Mouse (Mus musculus) embryonic facial prominence, embryonic 15.5 days (tissue): Measurements from ENCODE around the gene Clasp2. TPM values are rescaled to one million over a fixed set of nuclear protein-coding genes. Genes with fewer than 3 reads are reported as not detected.
"Not testable (repeated sequence)": the region's sequence is repeated elsewhere in the genome, so short reads cannot be mapped to it uniquely, and the experiment has no call there.

ENCODE experiments used
- ATAC-seq: fragments of 200-750 bp; cut with Nextera tagmentation; 2 replicates; pipeline ENCODE4 v1.8.0; 2017; ENCODE audit warnings: low read depth, moderate TSS enrichment; ENCODE audit not compliant: insufficient number of reproducible peaks, low FRiP score, low TSS enrichment
- H3K27ac ChIP-seq: fragments of 300-500 bp; sonication (generic); replicated peaks from 2 replicates; pipeline ENCODE4 v1.5.1; 2015; ENCODE audit warnings: mild to moderate bottlenecking, inconsistent platforms
- H3K27me3 ChIP-seq: fragments of 300-500 bp; sonication (generic); 2 replicates; pipeline ENCODE4 v1.6.1; 2015; ENCODE audit warnings: inconsistent platforms
- H3K36me3 ChIP-seq: fragments of 300-500 bp; sonication (generic); 2 replicates; pipeline ENCODE4 v1.6.1; 2015; ENCODE audit warnings: mild to moderate bottlenecking, inconsistent platforms
- H3K4me1 ChIP-seq: fragments of 300-500 bp; sonication (generic); 2 replicates; pipeline ENCODE4 v1.6.1; 2015; ENCODE audit warnings: inconsistent platforms
- H3K4me2 ChIP-seq: fragments of 300-500 bp; sonication (generic); replicated peaks from 2 replicates; pipeline ENCODE4 v1.6.1; 2015; ENCODE audit warnings: mild to moderate bottlenecking, inconsistent platforms
- H3K4me3 ChIP-seq: fragments of 300-500 bp; sonication (generic); replicated peaks from 2 replicates; pipeline ENCODE4 v1.5.1; 2015; ENCODE audit warnings: mild to moderate bottlenecking, inconsistent platforms
- H3K9ac ChIP-seq: fragments of 300-500 bp; sonication (generic); 2 replicates; pipeline ENCODE4 v1.6.1; 2015; ENCODE audit warnings: inconsistent platforms
- H3K9me3 ChIP-seq: fragments of 300-500 bp; sonication (generic); replicated peaks from 2 replicates; pipeline ENCODE4 v1.6.1; 2016; ENCODE audit warnings: inconsistent platforms
- WGBS: fragments of 180-500 bp; shearing (Covaris S2); methylation state at CpG from one replicate; pipeline ENCODE4 v1.1.7; 2015; 5-methylcytosine and 5-hydroxymethylcytosine counted together
- polyA plus RNA-seq: library from polyadenylated mRNA; unstranded; fragments of >200 nt; fragmentation: Nextera tagmentation; extraction: Ambion mirVana; gene quantifications from 2 replicates; pipeline ENCODE4 v1.2.1, GENCODE M21; 2015

Gene Clasp2
- polyA plus RNA-seq, 1 experiment from 2014 or later = 22.3 TPM

- WGBS = 92% methylated on average over 10 of the region's 10 CpGs
These were observed 17.2 kb downstream of the Clasp2 start for GRCm38 (mm10) chr9:113758472-113758871.

DNA sequence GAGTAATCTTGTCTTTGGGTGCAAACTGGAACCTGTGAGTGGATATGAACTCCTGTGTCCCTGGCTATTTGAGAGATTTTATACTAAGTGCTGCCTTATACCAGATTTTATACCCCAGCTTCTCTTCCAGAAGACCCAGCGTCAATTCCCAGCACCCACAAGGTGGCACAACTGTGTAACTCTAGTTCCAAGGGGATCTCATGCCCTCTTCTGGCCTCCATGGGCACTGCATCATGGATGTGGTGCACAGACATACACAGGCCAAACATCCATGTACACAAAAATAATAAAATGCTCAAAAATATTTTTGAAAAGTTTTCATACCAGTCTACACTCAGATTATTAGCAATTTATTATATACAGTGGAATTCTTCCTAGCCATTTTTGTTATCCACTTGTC is 18.4 kb downstream of the Clasp2 start:
- Histone ChIP-seq H3K4me1 (no peaks in the 10 kb centered on the region), H3K27ac (no peak overlapping the region), H3K27me3 (no peaks in the 10 kb centered on the region), H3K4me2 (no peak overlapping the region), H3K9ac (no peak overlapping the region), H3K9me3 (no peaks in the 10 kb centered on the region; the same call in 1 of the 2 replicates), H3K4me3 (no peak overlapping the region), H3K36me3 (peaks cover 10% of the 10 kb centered on the region; the same call in 1 of the 2 replicates)
- no peak for ATAC-seq
- WGBS = 100% methylated on average over 1 of the region's 1 CpGs

More at GRCm38 (mm10) chr9:113758472-113758871, 17.2 kb downstream of the Clasp2 start:
- Histone ChIP-seq H3K9ac (no peak overlapping the region), H3K27me3 (no peaks in the 10 kb centered on the region), H3K9me3 (no peaks in the 10 kb centered on the region; the same call in 1 of the 2 replicates), H3K4me1 (no peaks in the 10 kb centered on the region), H3K27ac (no peak overlapping the region), H3K4me2 (no peak overlapping the region), H3K4me3 (no peak overlapping the region), H3K36me3 (peaks cover 10% of the 10 kb centered on the region; the same call in 1 of the 2 replicates)
- no peak for ATAC-seq

- Histone ChIP-seq H3K27me3 (no peaks in the 10 kb centered on the region), H3K4me2 (no peak overlapping the region), H3K9me3 (no peaks in the 10 kb centered on the region; the same call in 1 of the 2 replicates), H3K27ac (no peak overlapping the region), H3K4me1 (no peaks in the 10 kb centered on the region), H3K4me3 (no peak overlapping the region), H3K36me3 (peaks cover 10% of the 10 kb centered on the region; the same call in 1 of the 2 replicates), H3K9ac (no peak overlapping the region)
- ATAC-seq = no peak
- 95% methylated on average over 6 of the region's 6 CpGs for WGBS
These were observed 21.1 kb downstream of the Clasp2 start for GRCm38 (mm10) chr9:113762389-113762788.

DNA sequence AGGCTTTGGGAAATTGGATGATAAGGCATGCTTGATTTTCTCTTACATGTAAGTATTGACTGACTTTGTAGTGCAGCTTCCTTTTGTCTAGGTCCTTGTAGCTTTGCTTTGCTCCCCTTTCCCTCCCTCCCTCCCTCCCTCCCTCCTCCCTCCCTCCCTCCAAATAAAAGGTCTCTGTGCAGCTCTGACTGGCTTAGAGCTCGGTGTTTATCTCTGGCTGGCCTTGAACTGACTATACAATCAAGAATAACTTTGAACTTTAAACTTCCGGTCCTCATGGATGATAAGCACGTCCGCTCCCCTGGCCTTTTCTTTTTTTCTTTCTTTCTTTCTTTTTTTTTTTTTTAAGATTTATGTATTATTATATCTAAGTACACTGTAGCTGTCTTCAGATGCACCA is 21.9 kb downstream of the Clasp2 start:
- Histone ChIP-seq H3K4me3 (no peak overlapping the region), H3K9me3 (no peaks in the 10 kb centered on the region; the same call in 1 of the 2 replicates), H3K36me3 (peaks cover 10% of the 10 kb centered on the region; the same call in 1 of the 2 replicates), H3K27me3 (no peaks in the 10 kb centered on the region), H3K9ac (no peak overlapping the region), H3K4me2 (no peak overlapping the region), H3K27ac (no peak overlapping the region), H3K4me1 (no peaks in the 10 kb centered on the region)
- ATAC-seq = no peak
- WGBS = 84% methylated on average over 4 of the region's 4 CpGs

DNA sequence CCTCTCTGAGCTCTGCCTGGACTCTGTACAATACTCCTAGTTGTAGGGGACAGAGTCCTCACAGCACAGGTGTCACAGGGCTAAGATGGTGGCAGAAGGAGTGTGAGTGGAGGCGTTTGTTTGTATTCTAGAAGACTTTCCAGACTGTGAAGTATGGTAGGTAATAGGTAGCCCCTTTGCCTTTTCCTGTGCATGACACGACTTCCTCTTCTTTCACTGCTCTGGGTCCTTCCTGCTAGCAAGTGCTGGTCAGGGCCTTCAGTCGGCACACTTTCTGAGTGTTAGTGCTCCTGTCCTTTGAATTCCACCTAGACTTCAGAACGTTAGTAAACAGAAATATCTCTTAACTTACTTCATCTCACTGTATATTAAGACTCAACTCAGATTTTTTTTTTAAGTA is 29.4 kb downstream of the Clasp2 start:
- no peaks in the 10 kb centered on the region for H3K9me3 ChIP-seq
- ATAC-seq = no peak
- no peaks in the 10 kb centered on the region for H3K27me3 ChIP-seq
- no peak overlapping the region for H3K27ac ChIP-seq
- WGBS = 74% methylated on average over 4 of the region's 4 CpGs
- no peak overlapping the region for H3K9ac ChIP-seq
- no peak overlapping the region for H3K4me3 ChIP-seq
- no peaks in the 10 kb centered on the region for H3K4me1 ChIP-seq
- H3K4me2 ChIP-seq = no peak overlapping the region
- peaks cover 6% of the 10 kb centered on the region; the same call in 1 of the 2 replicates for H3K36me3 ChIP-seq

GRCm38 (mm10) chr9:113780863-113781262 is 39.6 kb downstream of the Clasp2 start:
- ATAC-seq = no peak
- H3K9ac ChIP-seq = no peak overlapping the region
- no peak overlapping the region for H3K4me2 ChIP-seq
- no peak overlapping the region for H3K27ac ChIP-seq
- no peaks in the 10 kb centered on the region for H3K27me3 ChIP-seq
- no peaks in the 10 kb centered on the region for H3K9me3 ChIP-seq
- no peaks in the 10 kb centered on the region for H3K36me3 ChIP-seq
- peaks cover 2% of the 10 kb centered on the region; the same call in 1 of the 2 replicates for H3K4me1 ChIP-seq
- 85% methylated on average over 3 of the region's 3 CpGs for WGBS
- no peak overlapping the region for H3K4me3 ChIP-seq

DNA sequence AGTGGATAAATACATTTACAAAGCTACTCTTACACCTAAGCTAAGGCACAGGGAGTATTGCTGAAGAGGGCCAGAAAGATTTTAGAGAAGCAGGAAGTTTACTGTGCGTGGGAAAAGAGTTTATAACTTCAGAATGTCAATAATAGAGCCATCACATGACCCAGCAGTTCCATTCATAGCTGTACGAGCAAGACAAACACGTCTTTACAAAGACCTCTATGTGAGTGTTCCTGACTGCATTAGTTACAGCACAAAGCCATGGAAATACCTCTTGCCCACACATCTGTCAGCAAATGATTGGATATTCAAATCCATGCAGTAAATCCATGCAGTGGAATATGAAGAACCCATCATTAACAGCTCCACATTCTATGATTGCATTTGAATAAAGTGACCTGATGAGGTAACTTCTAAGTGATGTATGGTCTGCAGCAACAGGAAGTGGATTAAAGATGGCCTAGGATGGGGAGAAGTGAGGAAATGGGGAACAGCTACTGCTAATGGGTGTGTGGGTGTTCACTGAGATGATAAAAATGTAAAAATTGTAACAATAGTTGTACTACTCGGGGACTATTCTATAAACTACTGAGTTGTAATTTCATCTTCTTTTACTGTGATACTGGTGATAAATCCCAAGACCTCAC is 41.2 kb downstream of the Clasp2 start:
- H3K4me3 ChIP-seq = no peak overlapping the region
- no peaks in the 10 kb centered on the region for H3K36me3 ChIP-seq
- H3K4me1 ChIP-seq = peaks cover 2% of the 10 kb centered on the region; the same call in 1 of the 2 replicates
- H3K9me3 ChIP-seq = no peaks in the 10 kb centered on the region
- no peak overlapping the region for H3K4me2 ChIP-seq
- no peak overlapping the region for H3K27ac ChIP-seq
- H3K27me3 ChIP-seq = no peaks in the 10 kb centered on the region
- no peak for ATAC-seq
- H3K9ac ChIP-seq = no peak overlapping the region
- 71% methylated on average over 4 of the region's 4 CpGs for WGBS

DNA sequence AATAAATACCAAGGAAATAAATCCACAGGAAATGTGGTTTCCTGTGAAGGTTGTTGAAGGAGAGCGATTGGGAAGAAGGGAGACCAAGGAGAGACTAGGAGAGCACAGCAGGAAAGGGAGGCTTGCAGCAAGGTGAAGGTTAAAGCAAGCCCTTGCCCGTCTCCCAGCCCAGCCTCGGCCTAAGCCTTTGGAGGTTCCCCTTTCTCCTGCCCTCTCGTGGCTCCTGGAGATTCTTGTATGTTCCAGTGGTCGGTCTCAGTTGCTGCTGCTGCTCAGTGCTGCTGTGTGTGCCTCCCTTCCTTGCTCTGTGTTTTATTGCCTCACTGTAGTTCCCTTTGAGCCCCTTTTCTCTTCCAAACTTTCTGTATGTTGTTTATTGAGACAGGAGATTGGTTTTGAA is 42.4 kb downstream of the Clasp2 start:
- no peak for ATAC-seq
- no peaks in the 10 kb centered on the region for H3K27me3 ChIP-seq
- no peak overlapping the region for H3K4me3 ChIP-seq
- no peak overlapping the region for H3K4me2 ChIP-seq
- no peak overlapping the region for H3K27ac ChIP-seq
- H3K36me3 ChIP-seq = no peaks in the 10 kb centered on the region
- no peak overlapping the region for H3K9ac ChIP-seq
- no peaks in the 10 kb centered on the region for H3K9me3 ChIP-seq
- WGBS = 58% methylated on average over 5 of the region's 5 CpGs
- peaks cover 2% of the 10 kb centered on the region; the same call in 1 of the 2 replicates for H3K4me1 ChIP-seq

DNA sequence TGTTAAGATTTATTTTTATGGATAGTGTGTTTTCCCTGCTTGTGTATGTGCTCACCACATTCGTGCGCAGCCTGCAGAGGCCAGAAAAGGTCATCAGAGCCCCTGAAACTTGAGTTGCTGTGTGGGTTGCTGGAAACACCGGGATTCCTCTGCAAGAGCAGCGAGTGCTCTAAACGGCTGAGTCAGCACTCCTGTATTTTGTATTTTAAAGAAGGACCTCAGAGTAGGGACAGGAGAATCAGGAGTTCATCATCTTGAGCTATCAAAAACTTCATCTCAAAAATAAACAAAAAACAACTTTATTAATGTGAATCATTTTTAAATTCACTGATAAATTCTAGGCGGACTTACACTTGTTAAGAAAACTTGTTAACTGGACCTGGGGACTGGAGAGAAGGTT is 48.0 kb downstream of the Clasp2 start:
- not testable (repeated sequence) for H3K9ac ChIP-seq, H3K36me3 ChIP-seq, H3K4me1 ChIP-seq, H3K4me3 ChIP-seq, H3K4me2 ChIP-seq, H3K27ac ChIP-seq, ATAC-seq, H3K9me3 ChIP-seq, H3K27me3 ChIP-seq
- WGBS = 47% methylated on average over 6 of the region's 6 CpGs

GRCm38 (mm10) chr9:113792651-113793512 is 51.6 kb downstream of the Clasp2 start:
- 2% methylated on average over 17 of the region's 17 CpGs for WGBS
- no peak overlapping the region for H3K9ac ChIP-seq
- peak overlapping the region; percentile 74 for H3K27ac ChIP-seq

GRCm38 (mm10) chr9:113793513-113793905 is 52.2 kb downstream of the Clasp2 start:
- Histone ChIP-seq H3K4me2 (peak overlapping the region; percentile 54), H3K4me1 (0 out of 2 replicates have a peak, but pooled peaks cover 8% of the 10 kb centered on the region), H3K4me3 (peak overlapping the region; percentile 41), H3K36me3 (no peaks in the 10 kb centered on the region), H3K9ac (no peak overlapping the region), H3K27me3 (no peaks in the 10 kb centered on the region), H3K27ac (peak overlapping the region; percentile 74; the same call in 1 of the 2 replicates), H3K9me3 (no peaks in the 10 kb centered on the region)
- 48% methylated on average over 3 of the region's 3 CpGs for WGBS
- no peak for ATAC-seq

More at GRCm38 (mm10) chr9:113792651-113793512, 51.6 kb downstream of the Clasp2 start:
- no peaks in the 10 kb centered on the region for H3K36me3 ChIP-seq
- H3K4me3 ChIP-seq = peak overlapping the region; percentile 41
- H3K27me3 ChIP-seq = no peaks in the 10 kb centered on the region
- H3K4me2 ChIP-seq = peak overlapping the region; percentile 54
- H3K9me3 ChIP-seq = no peaks in the 10 kb centered on the region
- H3K4me1 ChIP-seq = 0 out of 2 replicates have a peak, but pooled peaks cover 8% of the 10 kb centered on the region
- ATAC-seq = peak; percentile 83
